In the genomic region with DNA sequence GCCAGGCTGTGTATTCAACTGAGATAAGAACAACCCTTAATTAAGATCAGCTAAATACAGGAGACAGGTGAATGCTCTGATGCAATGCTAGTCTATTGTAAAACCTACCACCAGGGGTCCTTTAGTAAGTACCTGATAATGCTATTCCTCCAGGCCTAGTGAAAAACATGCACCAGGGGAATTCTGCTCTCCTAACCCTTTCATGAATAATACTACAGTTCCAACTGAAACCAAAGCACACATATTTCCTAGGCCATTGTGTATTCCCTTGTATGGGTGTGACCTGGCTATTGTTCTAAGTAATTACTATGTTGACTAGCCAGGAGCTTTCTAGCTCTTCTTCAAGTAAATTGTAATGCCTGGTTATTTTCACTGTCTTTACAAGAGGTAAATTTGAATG, we compare ENCODE assay signal across 24 mouse cellular contexts. TPM values are rescaled to one million over a fixed set of nuclear protein-coding genes. Genes with fewer than 3 reads are reported as not detected.
"Had no signal": no experiment of that assay in that cellular context is flagged by ENCODE, and none has a peak within 500 bp of the region (broad histone marks: within the 10 kb centered on the region; RNA-seq: fewer than 3 reads in every experiment).

No protein-coding gene starts in this region.

- DNase-seq: lung, adult 18-20 months; lung, embryonic 14.5 days; lung, postnatal 10 days; lung, postnatal 4 days; midbrain, embryonic 14.5 days; right cerebral cortex, postnatal 14 days; thymus, adult 18-20 months; thymus, postnatal 14 days; thymus, postnatal 36 days had no signal

- ATAC-seq: midbrain, embryonic 16.5 days had no signal

- H3K4me3 ChIP-seq: midbrain, embryonic 10.5 days; midbrain, embryonic 12.5 days; myocyte; neural tube, embryonic 13.5 days; neural tube, embryonic 15.5 days had no signal

- H3K4me2 ChIP-seq: lung, embryonic 14.5 days; midbrain, embryonic 12.5 days; neural tube, embryonic 13.5 days; neural tube, embryonic 15.5 days had no signal

- H3K36me3 ChIP-seq: midbrain, embryonic 10.5 days; midbrain, embryonic 12.5 days; neural tube, embryonic 13.5 days; neural tube, embryonic 15.5 days had no signal

- H3K9ac ChIP-seq: lung, embryonic 14.5 days; midbrain, embryonic 12.5 days; neural tube, embryonic 13.5 days; neural tube, embryonic 15.5 days had no signal

- H3K9me3 ChIP-seq: midbrain, embryonic 10.5 days; midbrain, embryonic 12.5 days; neural tube, embryonic 13.5 days; neural tube, embryonic 15.5 days had no signal

- H3K27me3 ChIP-seq: midbrain, embryonic 12.5 days; neural tube, embryonic 13.5 days; neural tube, embryonic 15.5 days had no signal

- H3K4me1 ChIP-seq: midbrain, embryonic 10.5 days; midbrain, embryonic 12.5 days; neural tube, embryonic 13.5 days; neural tube, embryonic 15.5 days had no signal

- H3K27ac ChIP-seq: midbrain, embryonic 10.5 days; midbrain, embryonic 12.5 days; neural tube, embryonic 13.5 days; neural tube, embryonic 15.5 days had no signal

RNA-seq across cellular contexts. Expression of a gene that starts 11.7 kb away (rescaled TPM):
- total RNA-seq: megakaryocyte, adult 5-6 weeks; megakaryocyte-erythroid progenitor cell, adult 5-6 weeks had no signal
- polyA plus RNA-seq: lung, embryonic 14.5 days; lung, embryonic 16.5 days; midbrain, embryonic 10.5 days; midbrain, embryonic 12.5 days; midbrain, embryonic 14.5 days; midbrain, embryonic 16.5 days; myocyte; neural tube, embryonic 11.5 days; neural tube, embryonic 13.5 days; neural tube, embryonic 15.5 days; spleen, adult 2 months; stomach, embryonic 14.5 days; stomach, embryonic 16.5 days had no signal

RNA-seq across cellular contexts. Expression of a gene that starts 23.5 kb away (rescaled TPM):
- total RNA-seq: megakaryocyte, adult 5-6 weeks; megakaryocyte-erythroid progenitor cell, adult 5-6 weeks had no signal
- polyA plus RNA-seq: liver, embryonic 16.5 days; lung, embryonic 14.5 days; lung, embryonic 16.5 days; midbrain, embryonic 10.5 days; midbrain, embryonic 12.5 days; midbrain, embryonic 14.5 days; midbrain, embryonic 16.5 days; myocyte; neural tube, embryonic 11.5 days; neural tube, embryonic 13.5 days; neural tube, embryonic 15.5 days; spleen, adult 2 months; stomach, embryonic 14.5 days; stomach, embryonic 16.5 days; thymus, postnatal 0 days had no signal

RNA-seq across cellular contexts. Expression of a gene that starts 59.4 kb away (rescaled TPM):
- total RNA-seq: megakaryocyte, adult 5-6 weeks; megakaryocyte-erythroid progenitor cell, adult 5-6 weeks had no signal
- polyA plus RNA-seq: liver, embryonic 16.5 days; lung, embryonic 14.5 days; lung, embryonic 16.5 days; midbrain, embryonic 10.5 days; midbrain, embryonic 12.5 days; midbrain, embryonic 14.5 days; midbrain, embryonic 16.5 days; myocyte; neural tube, embryonic 11.5 days; neural tube, embryonic 13.5 days; neural tube, embryonic 15.5 days; spleen, adult 2 months; stomach, embryonic 14.5 days; stomach, embryonic 16.5 days; thymus, postnatal 0 days had no signal
